Mouse (Mus musculus) limb, embryonic 14.5 days (tissue): Measurements from ENCODE around the gene Mroh3. TPM values are rescaled to one million over a fixed set of nuclear protein-coding genes. Genes with fewer than 3 reads are reported as not detected.

Experiments used
- ATAC-seq: fragments of 200-750 bp; cut with Nextera tagmentation; 2 replicates; pipeline ENCODE4 v1.8.0; 2017; ENCODE audit warnings: low read depth, moderate number of reproducible peaks, moderate TSS enrichment; ENCODE audit not compliant: low FRiP score
- DNase-seq: peaks from one replicate; pipeline ENCODE4 v3.0.0-alpha.2; 2015; ENCODE audit warnings: low spot score
- H3K27ac ChIP-seq: fragments of 300-500 bp; sonication (generic); replicated peaks from 2 replicates; pipeline ENCODE4 v1.5.1; 2014; ENCODE audit warnings: low read depth, mild to moderate bottlenecking, low read length, moderate library complexity, mixed read lengths
- H3K27me3 ChIP-seq: fragments of 300-500 bp; sonication (generic); 2 replicates; pipeline ENCODE4 v1.6.1; 2014; ENCODE audit warnings: low read length, mixed read lengths; ENCODE audit not compliant: control insufficient read depth, insufficient read depth
- H3K36me3 ChIP-seq: fragments of 300-500 bp; sonication (generic); 2 replicates; pipeline ENCODE4 v1.6.1; 2014; ENCODE audit warnings: mild to moderate bottlenecking, low read length, moderate library complexity, mixed read lengths; ENCODE audit not compliant: control insufficient read depth, insufficient read depth
- H3K4me1 ChIP-seq: fragments of 300-500 bp; sonication (generic); 2 replicates; pipeline ENCODE4 v1.6.1; 2014; ENCODE audit warnings: antibody characterized with exemption, low read length, mixed read lengths; ENCODE audit not compliant: control insufficient read depth, insufficient read depth
- H3K4me2 ChIP-seq: fragments of 300-500 bp; sonication (generic); replicated peaks from 2 replicates; pipeline ENCODE4 v1.6.1; 2014; ENCODE audit warnings: low read depth, mild to moderate bottlenecking, low read length, moderate library complexity; ENCODE audit not compliant: severe bottlenecking
- H3K4me3 ChIP-seq: fragments of 300-500 bp; sonication (generic); replicated peaks from 2 replicates; pipeline ENCODE4 v1.5.1; 2014; ENCODE audit warnings: low read length
- H3K9ac ChIP-seq: fragments of 300-500 bp; sonication (generic); 2 replicates; pipeline ENCODE4 v1.6.1; 2014; ENCODE audit warnings: mild to moderate bottlenecking, low read depth, low read length, moderate library complexity; ENCODE audit not compliant: severe bottlenecking
- H3K9me3 ChIP-seq: fragments of 300-500 bp; sonication (generic); 2 replicates; pipeline ENCODE4 v1.6.1; 2016; ENCODE audit warnings: low read length; ENCODE audit not compliant: control insufficient read depth
- POLR2A ChIP-seq: fragments of 200-500 bp; IDR thresholded peaks from 2 replicates; pipeline ENCODE4 v1.8.0; 2012; ENCODE audit warnings: inconsistent platforms, mild to moderate bottlenecking, moderate library complexity, borderline replicate concordance; ENCODE audit not compliant: insufficient read depth, insufficient read length; ENCODE audit errors: extremely low read depth
- WGBS: fragments of 180-500 bp; shearing (Covaris S2); extraction: QIAGEN DNeasy Blood & Tissue Kit; methylation state at CpG from one replicate; pipeline ENCODE4 v1.1.7; 2014; 5-methylcytosine and 5-hydroxymethylcytosine counted together
- polyA plus RNA-seq, 2 experiments: library from polyadenylated mRNA; depleted of rRNA in 1 of 2; stranded (reverse) in 1 of 2; unstranded in 1 of 2; fragments of >200 nt; fragmentation: Nextera tagmentation in 1 of 2; extraction: Ambion mirVana in 1 of 2; gene quantifications; 2 replicates each; pipeline versions ENCODE4 v1.2.1 to v1.2.3; 2012 to 2014

The Mroh3 gene
- polyA plus RNA-seq, 2 experiments, result 0.17 to 0.68 TPM

GRCm38 (mm10) chr1:136179511-136180001 is 33.1 kb downstream of the Mroh3 start:
- no peak overlapping the region for H3K27ac ChIP-seq

GRCm38 (mm10) chr1:136178741-136179140 is 33.9 kb downstream of the Mroh3 start:
- no peak overlapping the region for H3K27ac ChIP-seq
- WGBS, result 61% methylated on average over 6 of the region's 6 CpGs

More at GRCm38 (mm10) chr1:136179511-136180001, 33.1 kb downstream of the Mroh3 start:
- Histone ChIP-seq H3K4me3 (no peak overlapping the region), H3K4me2 (no peak overlapping the region), H3K9me3 (no peaks in the 10 kb centered on the region), H3K36me3 (peaks cover 10% of the 10 kb centered on the region; the same call in 1 of the 2 replicates), H3K27me3 (no peaks in the 10 kb centered on the region), H3K9ac (no peak overlapping the region), H3K4me1 (no peaks in the 10 kb centered on the region)
- no peak for TF ChIP-seq POLR2A
- WGBS, result 79% methylated on average over 2 of the region's 2 CpGs
- ATAC-seq, result no peak
- no peak for DNase-seq

GRCm38 (mm10) chr1:136177085-136177484 is 35.5 kb downstream of the Mroh3 start:
- no peak overlapping the region for H3K9ac ChIP-seq
- H3K4me3 ChIP-seq, result no peak overlapping the region
- 86% methylated on average over 2 of the region's 2 CpGs for WGBS

More at GRCm38 (mm10) chr1:136178741-136179140, 33.9 kb downstream of the Mroh3 start:
- peaks cover 10% of the 10 kb centered on the region; the same call in 1 of the 2 replicates for H3K36me3 ChIP-seq
- H3K4me1 ChIP-seq, result peaks cover 7% of the 10 kb centered on the region
- no peak for DNase-seq
- no peak overlapping the region for H3K4me2 ChIP-seq
- no peaks in the 10 kb centered on the region for H3K9me3 ChIP-seq
- TF ChIP-seq POLR2A, result no peak
- no peak for ATAC-seq
- no peak overlapping the region for H3K4me3 ChIP-seq
- no peak overlapping the region for H3K9ac ChIP-seq
- no peaks in the 10 kb centered on the region for H3K27me3 ChIP-seq

GRCm38 (mm10) chr1:136175183-136175582 is 37.4 kb downstream of the Mroh3 start:
- H3K36me3 ChIP-seq, result peaks cover 32% of the 10 kb centered on the region
- H3K27ac ChIP-seq, result no peak overlapping the region
- H3K9ac ChIP-seq, result no peak overlapping the region
- no peak overlapping the region for H3K4me2 ChIP-seq
- peaks cover 7% of the 10 kb centered on the region for H3K4me1 ChIP-seq
- DNase-seq (peak; percentile 46), ATAC-seq (no peak)
- 34% methylated on average over 6 of the region's 6 CpGs for WGBS
- H3K9me3 ChIP-seq, result no peaks in the 10 kb centered on the region
- no peak overlapping the region for H3K4me3 ChIP-seq
- no peak for TF ChIP-seq POLR2A
- no peaks in the 10 kb centered on the region for H3K27me3 ChIP-seq

More at GRCm38 (mm10) chr1:136177085-136177484, 35.5 kb downstream of the Mroh3 start:
- no peak overlapping the region for H3K4me2 ChIP-seq
- ATAC-seq (no peak), DNase-seq (no peak)
- H3K36me3 ChIP-seq, result peaks cover 19% of the 10 kb centered on the region
- no peak overlapping the region for H3K27ac ChIP-seq
- H3K27me3 ChIP-seq, result no peaks in the 10 kb centered on the region
- TF ChIP-seq POLR2A, result no peak
- peaks cover 7% of the 10 kb centered on the region for H3K4me1 ChIP-seq
- H3K9me3 ChIP-seq, result no peaks in the 10 kb centered on the region

GRCm38 (mm10) chr1:136174101-136174606 is 38.5 kb downstream of the Mroh3 start:
- H3K4me3 ChIP-seq, result no peak overlapping the region
- no peaks in the 10 kb centered on the region for H3K27me3 ChIP-seq
- H3K9ac ChIP-seq, result no peak overlapping the region
- ATAC-seq (no peak), DNase-seq (no peak)
- no peak for TF ChIP-seq POLR2A
- H3K9me3 ChIP-seq, result no peaks in the 10 kb centered on the region
- H3K4me1 ChIP-seq, result peaks cover 7% of the 10 kb centered on the region
- H3K4me2 ChIP-seq, result no peak overlapping the region
- no peak overlapping the region for H3K27ac ChIP-seq
- 18% methylated on average over 13 of the region's 13 CpGs for WGBS
- H3K36me3 ChIP-seq, result peaks cover 34% of the 10 kb centered on the region
